In genomic region chr1:118741286-118741685, GRCm38 (mm10) we compare ENCODE assay signal across 14 mouse cellular contexts.
A peak's percentile ranks its signal among the peaks of the same experiment; 100 is the strongest.
DNase-seq lines count a peak whose midpoint lies in the region; ATAC-seq lines count a peak whose summit lies in the region.
"Had no signal": no experiment of that assay in that cellular context is flagged by ENCODE, and none has a peak within 500 bp of the region (broad histone marks: within the 10 kb centered on the region; RNA-seq: fewer than 3 reads in every experiment).

No protein-coding gene starts in this region.

- H3K4me3 ChIP-seq in kidney, embryonic 16.5 days (ENCODE audit: low read length), result no peak overlapping the region
- H3K4me3 ChIP-seq: embryonic facial prominence, embryonic 15.5 days; heart, adult 2 months; lung, embryonic 15.5 days had no signal

- no peak overlapping the region for H3K9ac ChIP-seq in kidney, embryonic 16.5 days (replicated peaks; ENCODE audit: low read length)
- H3K9ac ChIP-seq: embryonic facial prominence, embryonic 15.5 days; lung, embryonic 15.5 days had no signal

- H3K27ac ChIP-seq in kidney, embryonic 16.5 days (ENCODE audit: low read length), result no peak overlapping the region
- H3K27ac ChIP-seq: embryonic facial prominence, embryonic 15.5 days; heart, adult 2 months; lung, embryonic 15.5 days had no signal

- DNase-seq in adrenal gland, adult 2 months, result peak; percentile 11
- no peak for DNase-seq in adrenal gland, adult (ENCODE audit: inconsistent age in 2 of 2, low spot score in 1 of 2)
- DNase-seq in kidney, adult 11 months, result peak; percentile 52
- DNase-seq in brain, adult 2 months (ENCODE audit: low read depth, low spot score), result peak; percentile 11
- peak; percentile 62 for DNase-seq in gastrocnemius, postnatal 25 days
- no peak for DNase-seq in spleen, postnatal 10 days (ENCODE audit: low spot score in 2 of 2)
- DNase-seq in frontal cortex, postnatal 36 days (ENCODE audit: low spot score in 2 of 2), result no peak
- DNase-seq: liver; right cerebral cortex, postnatal 25 days had no signal

- no peaks in the 10 kb centered on the region for H3K36me3 ChIP-seq in kidney, embryonic 16.5 days (ENCODE audit: insufficient read depth, low read length)
- H3K36me3 ChIP-seq: embryonic facial prominence, embryonic 15.5 days; lung, embryonic 15.5 days had no signal

- no peak overlapping the region for H3K4me2 ChIP-seq in kidney, embryonic 16.5 days (replicated peaks; ENCODE audit: low read depth, low read length)
- H3K4me2 ChIP-seq: embryonic facial prominence, embryonic 15.5 days; lung, embryonic 15.5 days had no signal

- H3K4me1 ChIP-seq in kidney, embryonic 16.5 days (ENCODE audit: insufficient read depth, low read length), result no peaks in the 10 kb centered on the region
- H3K4me1 ChIP-seq: embryonic facial prominence, embryonic 15.5 days; lung, embryonic 15.5 days had no signal

- no peaks in the 10 kb centered on the region for H3K27me3 ChIP-seq in kidney, embryonic 16.5 days (ENCODE audit: insufficient read depth, low read length)
- H3K27me3 ChIP-seq: embryonic facial prominence, embryonic 15.5 days; lung, embryonic 15.5 days had no signal

- 81% methylated on average over 5 of the region's 5 CpGs for WGBS in kidney, embryonic 16.5 days

- no peak for ATAC-seq in kidney, embryonic 16.5 days (ENCODE audit: low FRiP score, low TSS enrichment)
- ATAC-seq: forebrain, embryonic 14.5 days had no signal

- peaks cover 11% of the 10 kb centered on the region; the same call in 1 of the 2 replicates for H3K9me3 ChIP-seq in kidney, embryonic 16.5 days (ENCODE audit: low read length)
- H3K9me3 ChIP-seq: embryonic facial prominence, embryonic 15.5 days; lung, embryonic 15.5 days had no signal

Comparison
In these comparisons a context has a peak if more than half of its experiments do, and no peak if none do; other contexts are left out.
1. DNase-seq: peak in adrenal gland, adult 2 months (single experiment), kidney, adult 11 months (single experiment), brain, adult 2 months (single experiment) and gastrocnemius, postnatal 25 days (single experiment); none in adrenal gland, adult (0 of 2), spleen, postnatal 10 days (0 of 2) and frontal cortex, postnatal 36 days (0 of 2).